Mouse (Mus musculus) liver, embryonic 11.5 days (tissue): ENCODE results near the gene Msx1. TPM values are rescaled to one million over a fixed set of nuclear protein-coding genes. Genes with fewer than 3 reads are reported as not detected.

Experiments
- ATAC-seq: fragments of 200-750 bp; cut with Nextera tagmentation; replicated peaks from 2 replicates; pipeline ENCODE4 v1.8.0; 2017; ENCODE audit warnings: moderate number of reproducible peaks, mild to moderate bottlenecking, moderate TSS enrichment, moderate library complexity; ENCODE audit not compliant: low FRiP score
- DNase-seq: peaks from one replicate; pipeline ENCODE4 v3.0.0-alpha.2; 2017; ENCODE audit warnings: low spot score
- H3K27ac ChIP-seq: fragments of 300-500 bp; sonication (generic); 2 replicates; pipeline ENCODE4 v1.5.1; 2014; ENCODE audit warnings: mild to moderate bottlenecking, low read depth, low read length, control low read depth
- H3K27me3 ChIP-seq: fragments of 300-500 bp; sonication (generic); replicated peaks from 2 replicates; pipeline ENCODE4 v1.6.1; 2014; ENCODE audit warnings: low read length, mixed read lengths; ENCODE audit not compliant: control insufficient read depth, insufficient read depth
- H3K36me3 ChIP-seq: fragments of 300-500 bp; sonication (generic); 2 replicates; pipeline ENCODE4 v1.6.1; 2014; ENCODE audit warnings: mild to moderate bottlenecking, low read length, moderate library complexity, mixed read lengths; ENCODE audit not compliant: control insufficient read depth, insufficient read depth
- H3K4me1 ChIP-seq: fragments of 300-500 bp; sonication (generic); replicated peaks from 2 replicates; pipeline ENCODE4 v1.6.1; 2014; ENCODE audit warnings: low read length, mixed read lengths; ENCODE audit not compliant: control insufficient read depth, insufficient read depth
- H3K4me2 ChIP-seq: fragments of 300-500 bp; sonication (generic); 2 replicates; pipeline ENCODE4 v1.6.1; 2014; ENCODE audit warnings: mild to moderate bottlenecking, control low read depth, moderate library complexity
- H3K4me3 ChIP-seq: fragments of 300-500 bp; sonication (generic); 2 replicates; pipeline ENCODE4 v1.5.1; 2014; ENCODE audit warnings: low read depth, low read length, control low read depth
- H3K9ac ChIP-seq: fragments of 300-500 bp; sonication (generic); 2 replicates; pipeline ENCODE4 v1.6.1; 2014; ENCODE audit warnings: low read depth, low read length, control low read depth
- H3K9me3 ChIP-seq: fragments of 300-500 bp; sonication (generic); 2 replicates; pipeline ENCODE4 v1.6.1; 2016; ENCODE audit warnings: low read length, inconsistent platforms, mixed read lengths; ENCODE audit not compliant: control insufficient read depth
- WGBS: fragments of 180-500 bp; shearing (Covaris S2); extraction: QIAGEN DNeasy Blood & Tissue Kit; methylation state at CpG from one replicate; pipeline ENCODE4 v1.1.7; 2014; 5-methylcytosine and 5-hydroxymethylcytosine counted together
- polyA plus RNA-seq: library from polyadenylated mRNA; unstranded; fragments of >200 nt; fragmentation: Nextera tagmentation; extraction: Ambion mirVana; gene quantifications from 2 replicates; pipeline ENCODE4 v1.2.1, GENCODE M21; 2014

The Msx1 gene
- polyA plus RNA-seq, 1 experiment from 2014 or later, result 9.2 TPM

DNA sequence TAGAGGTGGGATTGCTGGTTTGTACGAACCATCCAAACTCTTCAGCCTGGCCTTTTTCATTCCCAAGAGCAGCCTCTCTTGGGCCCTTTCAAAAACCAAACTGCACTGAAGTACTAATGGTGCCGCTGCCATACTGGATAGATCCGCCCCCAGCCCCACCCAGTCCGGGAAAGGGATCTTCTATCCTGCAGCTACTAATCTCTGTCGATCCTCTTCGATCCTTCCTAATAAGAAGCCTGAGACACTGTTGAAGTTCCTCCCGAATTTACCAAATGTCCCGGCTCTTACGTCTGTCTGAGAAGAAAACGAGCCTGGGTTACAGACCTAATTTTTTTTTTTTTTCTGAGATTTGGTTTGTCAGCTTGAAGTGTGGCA is 4.9 kb upstream of the Msx1 start:
- H3K4me2 ChIP-seq, result no peak overlapping the region
- ATAC-seq (no peak), DNase-seq (no peak)
- H3K36me3 ChIP-seq, result no peaks in the 10 kb centered on the region
- WGBS, result 7% methylated on average over 10 of the region's 10 CpGs
- peaks cover 99% of the 10 kb centered on the region for H3K27me3 ChIP-seq
- no peak overlapping the region for H3K9ac ChIP-seq
- H3K4me1 ChIP-seq, result peaks cover 10% of the 10 kb centered on the region
- no peak overlapping the region for H3K27ac ChIP-seq
- H3K4me3 ChIP-seq, result no peak overlapping the region
- H3K9me3 ChIP-seq, result no peaks in the 10 kb centered on the region

GRCm38 (mm10) chr5:37828591-37829295 is 4.4 kb upstream of the Msx1 start:
- H3K9ac ChIP-seq, result no peak overlapping the region
- WGBS, result 3% methylated on average over 35 of the region's 35 CpGs
- H3K4me1 ChIP-seq, result peaks cover 12% of the 10 kb centered on the region
- ATAC-seq (no peak), DNase-seq (no peak)
- H3K9me3 ChIP-seq, result no peaks in the 10 kb centered on the region
- H3K4me3 ChIP-seq, result no peak overlapping the region
- H3K4me2 ChIP-seq, result no peak overlapping the region
- H3K27me3 ChIP-seq, result peaks cover 99% of the 10 kb centered on the region
- H3K36me3 ChIP-seq, result no peaks in the 10 kb centered on the region
- H3K27ac ChIP-seq, result no peak overlapping the region

DNA sequence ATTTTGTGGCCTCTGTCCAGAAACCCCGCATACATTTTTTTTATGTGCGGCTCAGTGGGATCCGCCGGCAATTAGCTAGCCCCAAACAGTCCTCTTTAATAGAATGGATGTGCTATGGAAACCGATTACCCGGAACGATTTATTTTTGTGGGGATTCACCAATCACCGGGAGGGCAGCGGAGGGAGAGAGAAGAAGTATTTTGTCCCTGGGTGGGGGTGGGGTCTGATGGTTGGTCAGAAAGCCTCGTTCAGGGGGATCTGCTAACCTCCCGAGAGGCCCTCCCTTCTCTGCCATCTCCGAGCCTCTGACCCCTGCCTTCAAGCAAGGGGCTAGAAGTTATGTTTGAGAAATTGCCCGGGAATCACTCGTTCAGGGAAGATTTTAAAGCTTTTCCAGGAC is 3.6 kb upstream of the Msx1 start:
- H3K9me3 ChIP-seq, result no peaks in the 10 kb centered on the region
- H3K9ac ChIP-seq, result no peak overlapping the region
- DNase-seq (no peak), ATAC-seq (no peak)
- H3K4me2 ChIP-seq, result no peak overlapping the region
- 2% methylated on average over 14 of the region's 14 CpGs for WGBS
- H3K4me3 ChIP-seq, result no peak overlapping the region
- peaks cover 100% of the 10 kb centered on the region for H3K27me3 ChIP-seq
- H3K27ac ChIP-seq, result no peak overlapping the region
- peaks cover 16% of the 10 kb centered on the region for H3K4me1 ChIP-seq
- H3K36me3 ChIP-seq, result no peaks in the 10 kb centered on the region

GRCm38 (mm10) chr5:37827626-37827950 is 3.2 kb upstream of the Msx1 start:
- Histone ChIP-seq H3K4me1 (peaks cover 19% of the 10 kb centered on the region), H3K9ac (no peak overlapping the region), H3K27ac (no peak overlapping the region), H3K4me2 (peak overlapping the region; percentile 34; the same call in 1 of the 2 replicates), H3K9me3 (no peaks in the 10 kb centered on the region), H3K36me3 (no peaks in the 10 kb centered on the region), H3K4me3 (no peak overlapping the region), H3K27me3 (peaks cover 100% of the 10 kb centered on the region)
- DNase-seq (no peak), ATAC-seq (no peak)
- 2% methylated on average over 9 of the region's 9 CpGs for WGBS

- H3K36me3 ChIP-seq, result no peaks in the 10 kb centered on the region
- H3K9me3 ChIP-seq, result no peaks in the 10 kb centered on the region
- ATAC-seq, result no peak
- no peak for DNase-seq
- whole genome bisulfite sequencing, result 1% methylated on average over 59 of the region's 59 CpGs
- peaks cover 100% of the 10 kb centered on the region for H3K27me3 ChIP-seq
- no peak overlapping the region for H3K27ac ChIP-seq
- H3K4me3 ChIP-seq, result peak overlapping the region; percentile 7; the same call in 1 of the 2 replicates
- H3K4me1 ChIP-seq, result peaks cover 19% of the 10 kb centered on the region
- H3K9ac ChIP-seq, result no peak overlapping the region
- H3K4me2 ChIP-seq, result peak overlapping the region; percentile 34
Measured at GRCm38 (mm10) chr5:37826706-37827625, 2.6 kb upstream of the Msx1 start.

- ATAC-seq (no peak), DNase-seq (no peak)
- Histone ChIP-seq H3K4me2 (no peak overlapping the region; the same call in 1 of the 2 replicates), H3K27me3 (peaks cover 100% of the 10 kb centered on the region), H3K36me3 (no peaks in the 10 kb centered on the region), H3K4me1 (peaks cover 19% of the 10 kb centered on the region), H3K27ac (no peak overlapping the region), H3K9me3 (no peaks in the 10 kb centered on the region), H3K9ac (no peak overlapping the region), H3K4me3 (0 out of 2 replicates have a peak overlapping the region, but pooled peaks have one; percentile 6)
- WGBS, result 1% methylated on average over 37 of the region's 37 CpGs
Measured at GRCm38 (mm10) chr5:37825611-37826445, 1.4 kb upstream of the Msx1 start.

GRCm38 (mm10) chr5:37825111-37825600 is 773 bp upstream of the Msx1 start:
- DNase-seq, result no peak
- Histone ChIP-seq H3K9me3 (no peaks in the 10 kb centered on the region), H3K27ac (no peak overlapping the region), H3K36me3 (no peaks in the 10 kb centered on the region), H3K9ac (no peak overlapping the region), H3K27me3 (peaks cover 99% of the 10 kb centered on the region), H3K4me1 (peaks cover 19% of the 10 kb centered on the region), H3K4me2 (no peak overlapping the region), H3K4me3 (no peak overlapping the region)
- 12% methylated on average over 7 of the region's 7 CpGs for WGBS
- no peak for ATAC-seq

DNA sequence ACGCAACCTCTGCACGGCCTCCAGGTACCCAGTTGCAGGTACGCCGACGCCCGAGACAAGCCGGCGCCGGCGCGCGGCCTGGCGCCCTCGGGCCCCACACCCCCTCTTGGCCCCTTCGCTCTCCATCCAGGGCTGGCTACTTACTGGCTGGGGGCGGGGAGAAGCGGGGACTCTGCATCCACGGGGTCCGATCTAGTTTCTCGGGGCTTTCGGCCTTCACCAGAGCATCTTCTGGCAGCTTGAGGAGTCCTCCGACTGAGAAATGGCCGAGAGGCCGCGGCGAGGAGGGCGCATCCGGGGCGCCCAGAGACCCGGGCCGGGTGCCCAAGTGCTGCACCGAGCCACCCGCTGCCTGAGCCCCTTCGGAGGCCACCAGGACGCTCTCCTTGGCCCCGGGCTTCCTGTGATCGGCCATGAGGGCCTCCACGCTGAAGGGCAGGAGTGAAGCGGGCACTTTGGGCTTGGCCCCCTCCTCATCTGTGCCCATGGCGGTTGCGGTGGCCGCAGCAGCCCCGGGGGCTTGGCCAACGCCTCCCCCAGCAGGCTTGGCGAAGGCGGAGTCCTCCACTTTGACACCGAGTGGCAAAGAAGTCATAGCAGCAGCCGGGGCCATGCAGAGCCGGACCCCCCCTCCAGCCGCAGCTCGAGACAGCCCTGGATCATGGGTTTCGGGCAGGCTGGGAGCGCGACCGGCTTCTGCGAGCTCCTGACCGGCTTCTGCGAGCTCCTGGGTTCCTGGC is 492 bp downstream of the Msx1 start:
- DNase-seq, result no peak
- WGBS, result 2% methylated on average over 52 of the region's 58 CpGs
- Histone ChIP-seq H3K36me3 (no peaks in the 10 kb centered on the region), H3K27ac (no peak overlapping the region), H3K4me2 (peak overlapping the region; percentile 74), H3K4me3 (peak overlapping the region; percentile 43), H3K9ac (no peak overlapping the region), H3K9me3 (no peaks in the 10 kb centered on the region), H3K4me1 (peaks cover 19% of the 10 kb centered on the region), H3K27me3 (peaks cover 99% of the 10 kb centered on the region)
- 0 out of 2 replicates have a peak, but pooled peaks have one; percentile 11 for ATAC-seq
